Mouse (Mus musculus) c-Kit-positive CD71-positive TER-119-positive erythroid progenitor cells, embryonic 14.5 days (primary cell): ENCODE results near the gene Ethe1.
A peak's percentile ranks its signal among the peaks of the same experiment; 100 is the strongest.

Experiments used
- DNase-seq: peaks from one replicate; pipeline ENCODE4 v3.0.0-alpha.2; 2013; ENCODE audit warnings: low spot score

The Ethe1 gene

GRCm38 (mm10) chr7:24587330-24588105, at the start of gene Ethe1, which contains the start of gene Zfp575:
Gene Ethe1 (plus strand): TSS chr7:24587543.
Gene Zfp575 (minus strand): TSS chr7:24587641.
- no peak for DNase-seq

DNA sequence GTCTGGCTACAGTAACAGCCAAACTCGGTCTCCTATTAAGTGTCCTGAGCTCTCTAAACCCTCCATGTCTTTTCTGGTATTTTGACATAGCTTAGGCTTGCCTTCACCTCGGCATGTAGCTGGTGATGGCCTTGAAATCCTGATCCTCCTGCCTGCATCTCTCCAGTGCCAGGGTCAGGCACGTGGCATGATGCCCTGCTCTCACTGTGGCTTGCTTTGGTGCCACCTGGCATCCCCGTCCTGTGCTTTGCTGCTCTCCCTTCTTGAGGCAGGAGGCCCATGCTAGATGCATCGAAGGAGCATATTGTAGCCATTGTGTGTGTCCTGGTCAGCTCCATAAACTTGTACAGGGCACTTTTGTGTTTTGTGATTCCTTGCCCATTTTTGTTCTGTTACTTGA, 49.8 kb upstream of the Ethe1 start:
- DNase-seq = no peak

DNA sequence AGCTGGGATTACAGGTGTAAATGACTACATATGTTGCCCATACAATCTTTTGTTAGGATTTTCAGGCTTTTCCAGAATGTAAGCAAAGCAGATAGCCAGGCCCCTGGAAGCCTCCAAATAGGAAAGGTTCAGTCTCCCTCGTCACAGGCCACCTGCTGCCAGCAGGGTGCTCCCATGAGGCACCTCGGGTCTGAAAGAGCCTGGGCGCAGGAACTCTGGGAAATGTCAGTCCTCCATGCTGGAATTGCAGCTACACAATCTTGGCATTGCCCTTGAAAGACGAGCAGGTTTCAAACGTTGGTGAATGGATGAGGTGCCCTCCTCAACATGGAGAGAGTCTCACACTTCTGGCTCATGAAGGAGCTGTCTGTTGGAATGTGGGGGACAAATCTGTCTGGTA, 49.2 kb upstream of the Ethe1 start:
- no peak for DNase-seq

DNA sequence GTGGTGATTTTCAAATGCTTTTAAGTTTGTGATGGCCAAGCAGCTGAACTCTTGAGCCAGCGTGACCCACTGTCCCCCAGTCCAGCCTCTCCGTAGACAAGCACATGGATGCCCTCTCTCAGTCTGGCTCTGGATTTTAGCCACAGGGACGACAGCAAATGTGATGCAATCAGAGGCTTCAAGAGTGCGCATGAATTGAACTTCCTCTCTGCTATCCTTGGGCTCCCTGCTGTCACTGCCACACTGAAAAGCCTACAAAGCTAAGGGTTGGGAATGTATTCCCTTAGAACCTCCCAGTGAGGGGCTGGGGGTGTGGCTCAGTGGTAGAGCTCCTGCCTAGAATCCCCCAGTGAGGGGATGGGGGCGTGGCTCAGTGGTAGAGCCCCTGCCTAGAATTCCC, 48.6 kb upstream of the Ethe1 start:
- DNase-seq = no peak

GRCm38 (mm10) chr7:24539686-24540085, 47.7 kb upstream of the Ethe1 start:
- DNase-seq = no peak

- peak; percentile 28 for DNase-seq
Measured at GRCm38 (mm10) chr7:24544506-24544905, 42.8 kb upstream of the Ethe1 start.

GRCm38 (mm10) chr7:24546068-24546614, 41.2 kb upstream of the Ethe1 start, which contains the start of the genes Pinlyp and Xrcc1:
Gene Pinlyp (minus strand): TSS chr7:24546118.
Gene Xrcc1 (plus strand): TSS chr7:24546289.
- no peak for DNase-seq

DNA sequence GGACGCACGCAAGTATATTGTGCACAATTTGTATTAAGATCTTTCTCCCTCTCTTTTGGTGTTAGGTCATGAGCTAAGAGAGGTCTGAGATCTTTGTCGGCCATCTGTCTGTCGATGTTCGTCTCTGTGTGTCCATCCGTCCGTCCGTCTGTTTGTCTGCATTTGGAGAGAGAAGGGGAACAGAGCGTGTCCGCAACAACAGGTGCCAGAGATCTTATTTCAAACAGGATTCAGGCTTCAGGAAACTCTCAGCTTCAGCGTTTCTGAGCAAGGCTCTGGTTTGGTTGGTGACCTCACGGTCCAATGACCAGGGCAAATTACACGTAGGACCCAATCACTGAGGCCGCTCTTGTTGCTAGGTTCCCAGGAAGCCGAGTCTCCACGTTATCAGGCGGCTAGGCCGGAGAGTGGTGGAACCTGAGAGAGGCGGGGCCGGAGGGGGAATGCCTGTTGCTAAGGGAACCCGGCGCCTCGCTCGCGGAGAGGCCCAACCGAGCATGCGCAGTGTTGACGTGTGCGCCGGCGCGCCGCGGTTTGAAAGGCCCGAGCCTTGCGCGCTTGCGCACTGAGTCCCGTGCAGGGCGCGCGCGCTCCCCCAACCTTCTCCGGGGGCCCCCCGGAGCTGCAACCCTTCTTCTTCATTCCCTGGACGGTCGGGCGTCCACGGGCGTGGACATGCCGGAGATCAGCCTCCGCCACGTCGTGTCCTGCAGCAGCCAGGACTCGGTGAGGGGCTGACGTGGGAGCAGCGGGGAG, 40.5 kb upstream of the Ethe1 start:
- DNase-seq = peak; percentile 98

DNA sequence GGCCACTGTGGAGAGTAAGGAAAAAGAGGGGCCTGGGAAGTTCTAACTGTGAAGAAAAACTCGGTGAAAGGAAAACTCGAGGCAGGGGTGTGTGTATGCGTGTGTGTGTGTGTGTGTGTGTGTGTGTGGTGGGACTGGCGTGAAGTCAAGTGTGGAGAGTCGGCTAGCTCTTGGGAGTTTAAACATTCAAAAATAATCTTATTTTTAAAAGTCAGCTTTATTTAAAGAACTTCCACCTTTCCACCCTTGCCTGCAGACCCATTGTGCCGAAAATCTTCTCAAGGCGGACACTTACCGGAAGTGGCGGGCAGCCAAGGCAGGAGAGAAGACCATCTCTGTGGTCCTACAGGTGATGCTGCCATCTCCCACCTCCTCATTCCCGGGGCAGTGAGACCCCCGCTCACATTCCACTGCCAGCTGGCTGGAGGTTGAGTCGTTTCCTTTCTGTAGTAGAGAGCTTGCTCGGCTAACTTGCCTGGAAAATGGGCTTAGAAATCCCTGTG, 39.8 kb upstream of the Ethe1 start:
- no peak for DNase-seq

DNA sequence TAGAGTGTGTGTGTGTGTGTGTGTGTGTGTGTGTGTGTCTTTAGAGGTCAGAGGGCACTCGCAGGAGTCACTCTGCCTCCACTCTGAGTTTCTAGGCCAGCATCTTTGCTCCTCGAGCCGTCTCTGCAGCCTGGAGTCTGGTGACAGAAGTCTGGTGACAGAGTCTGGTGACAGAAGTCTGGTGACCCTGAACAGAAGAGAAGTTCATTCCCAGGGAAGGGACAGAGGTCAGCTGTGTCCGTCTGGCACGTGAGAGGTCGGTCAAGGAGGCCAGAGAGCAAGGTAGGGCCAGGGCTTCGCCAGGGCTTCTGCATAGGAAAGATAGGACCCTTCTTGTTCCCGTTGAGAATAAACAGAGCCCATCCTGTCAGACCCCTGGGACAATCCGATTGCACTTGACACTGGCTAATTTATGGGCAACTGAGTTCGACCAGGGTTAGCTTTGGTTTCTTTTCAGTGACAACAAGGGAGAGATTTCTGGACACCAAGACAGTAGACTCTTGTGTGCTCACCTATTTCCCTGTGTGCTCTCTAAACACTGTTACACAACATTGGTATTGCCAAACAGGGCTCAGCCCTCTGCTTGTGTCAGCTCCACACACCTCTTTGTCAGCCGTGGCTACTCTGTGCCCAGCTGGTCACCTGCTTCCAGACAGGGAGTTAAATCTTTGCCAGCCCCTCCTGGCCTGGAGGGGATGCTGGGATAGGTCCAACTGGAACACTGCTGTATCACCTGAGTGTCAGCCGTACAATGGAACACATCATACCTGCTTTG, 35.2 kb upstream of the Ethe1 start:
- no peak for DNase-seq

GRCm38 (mm10) chr7:24555786-24556185, 31.6 kb upstream of the Ethe1 start:
- DNase-seq = no peak

DNA sequence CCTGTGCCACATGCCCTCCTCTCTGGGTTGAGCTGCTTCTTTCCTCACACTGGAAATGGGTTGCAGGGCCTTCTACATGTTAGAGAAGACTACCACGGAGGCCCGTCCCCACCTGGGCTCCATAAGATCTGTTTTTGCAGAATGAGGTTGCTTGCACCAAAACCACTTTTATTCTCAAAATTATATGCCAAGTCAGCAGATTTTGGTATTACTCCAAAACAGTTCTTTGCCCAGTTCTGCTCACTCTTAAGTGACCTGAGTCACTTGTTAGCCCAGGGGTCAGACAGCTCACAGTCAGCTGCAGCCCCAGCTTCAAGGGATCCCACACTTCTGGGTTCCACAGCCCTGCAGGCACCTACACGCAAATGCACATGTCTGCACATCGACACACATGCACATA, 25.9 kb upstream of the Ethe1 start:
- no peak for DNase-seq

GRCm38 (mm10) chr7:24563191-24563836, 24.0 kb upstream of the Ethe1 start:
- DNase-seq = no peak

- DNase-seq = no peak
Measured at GRCm38 (mm10) chr7:24563837-24564206, 23.5 kb upstream of the Ethe1 start.

DNA sequence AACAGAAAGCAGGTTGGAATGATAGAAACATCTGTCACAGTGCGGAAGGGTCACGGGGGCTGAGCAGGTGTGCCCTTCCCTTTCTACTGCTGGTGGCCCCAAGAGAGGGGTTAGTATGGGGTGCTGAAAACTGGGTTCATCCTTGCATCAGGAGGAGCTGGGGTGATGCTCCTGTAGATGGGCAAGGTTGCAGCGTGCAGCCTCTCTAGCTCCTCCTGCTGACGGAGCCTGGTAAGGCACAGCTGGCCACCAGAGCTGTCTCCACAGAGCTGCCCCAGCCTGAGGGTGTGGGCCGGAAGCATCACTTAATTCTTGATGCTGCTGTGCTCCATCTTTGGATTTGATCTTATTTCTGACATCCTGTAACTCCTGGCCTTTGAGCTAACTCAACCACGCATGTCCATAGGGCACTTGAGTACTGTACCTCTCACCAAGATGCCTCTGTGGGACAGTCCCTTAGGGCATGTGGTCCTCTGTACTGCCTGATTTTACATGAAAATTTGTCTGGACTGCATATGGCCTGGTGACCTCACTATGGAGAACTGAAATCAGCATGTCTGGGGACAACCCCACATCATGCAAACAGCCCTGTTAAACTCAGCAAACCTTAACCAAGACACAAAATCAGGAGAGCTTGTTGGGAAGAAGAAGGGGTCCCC, 22.6 kb upstream of the Ethe1 start:
- DNase-seq = peak; percentile 56

DNA sequence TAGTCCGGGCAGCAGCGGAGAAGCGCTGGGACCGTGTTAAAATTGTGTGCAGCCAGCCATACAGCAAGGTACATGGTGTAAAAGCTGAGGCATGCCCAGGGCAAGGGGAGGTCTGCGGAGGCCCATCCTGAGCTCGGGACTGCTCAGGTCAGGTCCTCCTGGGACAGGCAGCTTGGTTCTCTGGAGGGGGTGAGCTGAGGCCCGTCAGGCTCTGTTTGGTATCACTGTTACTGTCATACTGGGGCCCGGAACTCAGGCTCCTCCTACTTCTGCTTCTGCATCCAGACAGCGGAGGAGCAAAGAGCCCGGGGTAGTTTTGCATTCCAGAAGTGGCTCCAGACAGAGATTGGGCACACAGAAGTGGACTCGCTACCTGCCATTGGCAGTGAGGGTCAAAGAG, 21.7 kb upstream of the Ethe1 start:
- DNase-seq = no peak

- no peak for DNase-seq
Measured at GRCm38 (mm10) chr7:24566206-24566605, 21.1 kb upstream of the Ethe1 start.

DNA sequence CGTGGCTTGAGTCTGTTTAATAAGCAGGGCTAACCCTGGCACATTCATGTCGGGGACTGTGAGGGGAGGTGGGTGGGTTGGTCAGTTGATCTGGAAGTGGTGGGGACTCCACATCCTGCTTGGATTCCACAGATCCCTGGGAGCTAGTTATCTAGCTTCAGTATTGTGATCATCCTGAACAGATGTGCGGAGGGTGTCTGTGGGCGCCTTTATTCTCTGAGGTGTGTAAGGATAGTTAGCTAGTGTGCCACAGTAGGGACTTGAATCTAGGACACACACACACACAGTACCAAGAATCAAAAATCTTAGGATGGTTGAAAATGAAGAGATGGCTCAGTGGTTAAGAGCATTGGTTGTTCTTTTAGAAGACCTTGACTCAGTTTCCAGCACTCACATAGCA, 18.8 kb upstream of the Ethe1 start:
- DNase-seq = no peak

- no peak for DNase-seq
Measured at GRCm38 (mm10) chr7:24571071-24571470, 16.3 kb upstream of the Ethe1 start.

GRCm38 (mm10) chr7:24572455-24572854, 14.9 kb upstream of the Ethe1 start:
- DNase-seq = no peak

GRCm38 (mm10) chr7:24574224-24574796, 13.0 kb upstream of the Ethe1 start:
- DNase-seq = no peak
